Mouse (Mus musculus) left cerebral cortex, postnatal 36 days (tissue): Measurements from ENCODE around the gene Alg11. TPM values are rescaled to one million over a fixed set of nuclear protein-coding genes. Genes with fewer than 3 reads are reported as not detected.
A peak's percentile ranks its signal among the peaks of the same experiment; 100 is the strongest.

Experiments
- DNase-seq, 2 experiments: peaks; one replicate each; pipeline ENCODE4 v3.0.0; 2021 to 2022; ENCODE audit warnings: low spot score in 2 of 2, mixed read lengths in 1 of 2
- intact Hi-C: fragments of 180-260 bp; cut with DNase I; formaldehyde crosslinking; loops from one replicate; pipeline ENCODE4 v1.15.1; 2025
- total RNA-seq, 2 experiments: library from RNA; stranded (reverse); gene quantifications; 2 replicates each; pipeline ENCODE4 v1.2.3; 2021

The Alg11 gene
- total RNA-seq, 2 experiments from 2014 or later, result 30.7 to 35.7 TPM

- DNase-seq, result no peak
- intact Hi-C loops, result no loop called here
Measured at GRCm38 (mm10) chr8:22059153-22059738, 1.3 kb upstream of the Alg11 start.

- intact Hi-C loops, result loop anchor here (10.0 kb wide), 2 partner anchors 105 to 335 kb away; partner anchors contain the start of genes Nek3 and Slc25a15
- peak in 1 of 2 experiments; percentile 38 for DNase-seq
Measured at GRCm38 (mm10) chr8:22059821-22060445, 588 bp upstream of the Alg11 start, which contains the start of gene Atp7b. Atp7b (minus strand) TSS chr8:22060305.

GRCm38 (mm10) chr8:22061126-22061525 is 605 bp downstream of the Alg11 start:
- intact Hi-C loops, result loop anchor here (10.0 kb wide), 2 partner anchors 104 to 334 kb away; partner anchors contain the start of genes Nek3 and Slc25a15
- DNase-seq, result no peak

GRCm38 (mm10) chr8:22079313-22080007 is 18.9 kb downstream of the Alg11 start:
- DNase-seq, result no peak
- intact Hi-C loops, result no loop called here

GRCm38 (mm10) chr8:22089226-22089625 is 28.7 kb downstream of the Alg11 start:
- no peak for DNase-seq
- intact Hi-C loops, result no loop called here

- no peak for DNase-seq
- intact Hi-C loops, result no loop called here
Measured at GRCm38 (mm10) chr8:22091568-22091967, 31.0 kb downstream of the Alg11 start.

GRCm38 (mm10) chr8:22107020-22107419 is 46.5 kb downstream of the Alg11 start:
- intact Hi-C loops, result no loop called here
- no peak for DNase-seq

Other genes with a start within 250 kb of the Alg11 start
- not detected for gene Defb50, start 237.2 kb upstream of the Alg11 start, total RNA-seq
- not detected for gene Defb2, start 220.8 kb upstream of the Alg11 start, total RNA-seq
- not detected for gene Defb10, start 201.8 kb upstream of the Alg11 start, total RNA-seq
- not detected for gene Defb9, start 175.3 kb upstream of the Alg11 start, total RNA-seq
- not detected for gene Defb11, start 154.3 kb upstream of the Alg11 start, total RNA-seq
- not detected for gene Defb15, start 128.0 kb upstream of the Alg11 start, total RNA-seq
- not detected for gene Defb35, start 122.4 kb upstream of the Alg11 start, total RNA-seq
- gene Defb13, start 114.0 kb upstream of the Alg11 start, total RNA-seq, result not detected
- gene Fam90a1a, start 102.0 kb upstream of the Alg11 start, total RNA-seq, result not detected
- not detected for gene Ccdc70, start 90.9 kb upstream of the Alg11 start, total RNA-seq
- 1 to 10 TPM; 1.7 to 1.9 TPM for gene Atp7b, start 416 bp upstream of the Alg11 start, total RNA-seq
- not detected for gene Nek5, start 64.3 kb downstream of the Alg11 start, total RNA-seq
- 1 to 10 TPM; 1.7 to 2.2 TPM for gene Nek3, start 105.7 kb downstream of the Alg11 start, total RNA-seq
- under 1 TPM; 0.62 to 0.86 TPM for gene Ckap2, start 125.1 kb downstream of the Alg11 start, total RNA-seq
- gene Vps36, start 132.1 kb downstream of the Alg11 start, total RNA-seq, result 10 to 100 TPM; 24.9 to 28.1 TPM
- 1 to 10 TPM; 3.4 to 3.9 TPM for gene Thsd1, start 166.6 kb downstream of the Alg11 start, total RNA-seq
- gene Tpte, start 222.7 kb downstream of the Alg11 start, total RNA-seq, result not detected